Mouse (Mus musculus) left cerebral cortex, adult 2 months (tissue): ENCODE measurements at regions not wholly inside any gene's neighbourhood (a gene's known extent, or its start where the extent isn't known, plus 50 kb on each side); places are given as distances from the start of the nearest gene placed in this dataset.

Source experiments
- DNase-seq, 2 experiments: peaks; one replicate each; pipeline ENCODE4 v3.0.0; 2021 to 2022; ENCODE audit warnings: low spot score in 2 of 2, mixed read lengths in 1 of 2; ENCODE audit errors: extremely low spot score in 1 of 2
- H3K27ac ChIP-seq: fragments of 200-600 bp; 2 replicates; pipeline ENCODE4 v1.8.1; 2022
- H3K4me3 ChIP-seq: fragments of 200-600 bp; 2 replicates; pipeline ENCODE4 v1.8.1; 2022
- CTCF ChIP-seq: fragments of 200-600 bp; IDR thresholded peaks from 2 replicates; pipeline ENCODE4 v1.8.1; 2022; ENCODE audit warnings: antibody characterized with exemption, mild to moderate bottlenecking, moderate library complexity
- intact Hi-C: fragments of 180-260 bp; cut with DNase I; formaldehyde crosslinking; loops from one replicate; pipeline ENCODE4 v1.15.1; 2025

DNA sequence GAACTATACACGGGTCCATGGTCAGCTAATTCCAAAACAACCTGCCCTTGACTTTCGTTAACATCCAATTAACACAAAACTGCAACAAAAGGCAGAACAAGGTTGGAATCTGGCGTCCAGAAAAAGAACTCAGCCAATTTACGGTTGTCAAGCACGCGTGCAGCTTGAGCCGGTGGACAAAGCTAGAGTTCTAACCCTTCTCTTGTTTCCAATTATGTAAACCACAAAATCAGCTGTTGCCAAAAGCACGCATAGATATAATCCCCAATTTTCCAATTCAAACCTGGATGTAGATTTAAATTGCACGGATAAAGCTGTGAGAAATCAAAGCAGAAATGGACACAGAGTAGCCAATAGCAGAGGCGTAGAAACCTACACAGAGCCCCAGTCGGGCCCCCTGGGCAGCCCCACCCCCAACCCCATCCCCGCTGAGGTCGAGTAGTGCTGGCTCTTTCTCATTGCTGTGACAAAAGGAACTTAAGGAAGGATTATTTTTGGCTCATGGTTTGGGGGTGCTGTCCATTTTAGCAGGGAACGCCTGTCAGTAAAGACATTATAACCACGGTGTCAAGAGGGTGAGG is 149.0 kb upstream of the Jarid2 start:
- H3K4me3 ChIP-seq: no peak overlapping the region
- TF ChIP-seq CTCF: no peak
- intact Hi-C loops: no loop called here
- no peak overlapping the region for H3K27ac ChIP-seq
- no peak for DNase-seq

DNA sequence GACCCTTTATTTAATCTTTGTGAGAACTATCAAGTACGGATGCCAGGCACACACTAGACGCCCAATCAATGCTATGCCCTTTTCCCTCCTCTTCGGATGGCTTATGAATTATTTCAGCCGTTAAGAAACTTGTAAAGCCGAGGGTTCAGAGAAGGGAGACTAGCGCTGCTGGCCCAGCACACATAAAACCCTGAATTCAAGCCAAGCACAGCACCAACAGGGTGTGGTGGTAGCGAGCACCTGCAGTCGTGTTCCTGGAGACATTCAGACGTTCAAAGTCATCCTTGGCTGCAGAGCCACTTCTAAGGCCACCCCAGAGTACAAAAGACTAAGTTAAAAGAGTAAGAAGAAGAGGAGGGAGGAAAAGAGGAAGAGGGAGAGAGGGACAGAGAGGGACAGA is 148.5 kb upstream of the Jarid2 start:
- Histone ChIP-seq H3K27ac (no peak overlapping the region), H3K4me3 (no peak overlapping the region)
- TF ChIP-seq CTCF: no peak
- intact Hi-C loops: no loop called here
- DNase-seq: no peak

DNA sequence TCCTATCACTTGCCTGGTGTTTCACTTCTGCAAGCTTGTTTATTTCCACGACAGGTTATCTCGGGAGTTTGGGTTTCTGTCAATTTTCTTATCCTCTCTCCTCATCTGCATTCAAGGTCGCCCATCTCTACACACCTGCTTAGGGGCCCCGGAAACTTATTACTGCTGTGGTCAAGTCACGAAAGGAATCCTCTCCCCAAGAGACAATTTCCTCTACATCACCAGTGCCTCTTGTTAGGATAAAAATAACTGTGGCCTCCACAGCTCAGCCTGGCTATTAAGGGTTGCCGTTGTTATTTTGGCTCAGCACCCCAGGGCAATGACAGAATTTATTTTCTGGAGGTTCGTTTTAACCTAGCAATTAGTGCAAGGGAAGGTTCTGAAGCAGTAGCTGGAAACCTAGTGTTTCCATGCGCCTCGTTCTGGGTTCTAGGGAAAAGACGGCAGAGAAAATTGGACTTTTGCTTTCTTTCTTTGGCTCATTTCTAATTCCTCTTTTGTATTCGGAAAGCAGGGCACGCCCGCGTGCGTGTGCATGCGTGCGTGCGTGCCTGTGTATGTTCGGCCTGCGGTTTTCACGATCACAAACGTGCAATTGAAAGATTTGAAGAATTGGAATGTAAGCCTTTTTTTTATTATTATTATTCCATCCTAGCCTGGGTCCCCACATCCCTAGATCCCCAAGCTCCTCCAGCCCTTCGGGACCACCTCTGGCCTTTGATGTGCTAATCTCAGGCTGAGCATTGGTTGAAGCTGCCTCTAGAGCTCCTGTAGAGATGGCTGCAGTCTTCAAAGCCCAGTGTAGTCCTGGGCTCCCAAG is 147.1 kb upstream of the Jarid2 start:
- intact Hi-C loops: no loop called here
- Histone ChIP-seq H3K4me3 (no peak overlapping the region), H3K27ac (no peak overlapping the region)
- DNase-seq: no peak
- no peak for TF ChIP-seq CTCF

DNA sequence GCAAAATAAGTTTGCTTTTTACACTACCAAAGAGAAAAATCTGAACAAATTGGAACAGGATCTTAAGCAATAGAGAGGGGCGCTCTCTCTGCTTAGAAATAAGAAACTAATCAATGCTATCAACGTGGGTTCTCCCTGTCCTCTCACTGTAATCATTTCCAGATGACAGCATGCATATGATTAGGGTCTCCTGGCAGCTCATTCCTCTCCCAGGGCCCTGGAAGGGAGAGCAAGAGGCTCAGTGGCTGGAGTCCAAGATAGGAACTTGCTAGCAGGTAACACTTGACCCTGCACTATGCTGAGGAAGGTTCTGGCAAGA is 146.5 kb upstream of the Jarid2 start:
- intact Hi-C loops: no loop called here
- TF ChIP-seq CTCF: no peak
- H3K4me3 ChIP-seq: no peak overlapping the region
- H3K27ac ChIP-seq: no peak overlapping the region
- DNase-seq: no peak

DNA sequence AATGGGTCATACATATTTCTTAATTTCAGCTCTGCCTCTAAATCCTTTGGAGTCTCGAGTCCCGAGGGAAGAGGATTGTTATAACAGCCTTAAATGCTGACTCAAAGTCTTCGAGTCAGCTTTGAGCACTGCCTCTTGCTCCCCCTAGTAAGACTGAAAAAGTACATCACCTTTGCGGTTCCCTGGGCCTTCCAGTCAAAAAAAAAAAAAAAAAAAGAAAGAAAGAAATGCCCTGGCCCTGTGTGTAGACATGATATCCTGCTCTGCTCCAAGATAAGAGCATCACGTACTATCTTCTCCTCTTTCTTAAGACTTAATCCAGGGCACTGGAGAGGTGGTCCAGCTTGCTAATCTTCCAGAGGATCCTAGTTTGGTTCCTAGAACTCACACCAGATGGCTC is 145.7 kb upstream of the Jarid2 start:
- no peak for DNase-seq
- intact Hi-C loops: no loop called here
- TF ChIP-seq CTCF: no peak
- Histone ChIP-seq H3K27ac (no peak overlapping the region), H3K4me3 (no peak overlapping the region)

DNA sequence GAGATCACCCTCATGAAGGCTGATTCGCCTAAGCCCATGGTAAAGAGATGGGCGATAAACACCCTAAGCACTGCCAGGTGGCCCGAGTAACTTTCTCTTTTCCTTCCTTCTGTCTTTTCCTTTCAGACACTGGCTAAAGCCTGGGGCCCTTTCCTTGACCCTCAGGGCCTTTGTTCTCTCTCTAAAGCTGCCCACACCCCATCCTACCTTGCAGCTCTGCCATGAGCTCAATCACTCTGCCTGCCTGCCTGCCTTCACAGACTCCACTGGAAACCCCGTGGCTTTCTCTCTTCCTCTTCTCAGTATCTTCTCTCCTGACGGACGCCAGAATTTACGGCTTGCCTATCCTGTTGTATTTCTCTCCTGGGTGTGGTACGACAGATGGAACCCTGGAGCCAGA is 145.1 kb upstream of the Jarid2 start:
- Histone ChIP-seq H3K27ac (no peak overlapping the region), H3K4me3 (no peak overlapping the region)
- intact Hi-C loops: no loop called here
- no peak for DNase-seq
- no peak for TF ChIP-seq CTCF

DNA sequence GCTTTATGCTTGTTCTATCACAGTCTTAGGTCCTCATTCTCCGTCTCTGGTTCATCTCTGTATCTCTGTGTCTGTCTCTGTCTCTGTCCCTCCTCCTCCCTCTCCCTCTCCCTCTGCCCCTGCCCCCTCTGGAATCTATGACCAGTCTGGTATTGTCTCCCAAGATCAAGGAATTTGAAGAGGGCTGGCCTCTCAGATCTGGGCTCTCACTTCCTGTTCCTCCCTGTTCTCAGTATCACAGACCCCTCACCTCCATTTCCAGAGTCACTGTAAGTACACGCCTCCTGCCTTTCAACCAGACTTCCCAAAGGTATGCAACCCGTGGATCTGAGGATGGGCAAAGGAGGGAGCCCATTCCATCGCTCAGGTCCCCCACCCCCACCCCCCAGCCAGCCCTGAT is 144.7 kb upstream of the Jarid2 start:
- no peak overlapping the region for H3K27ac ChIP-seq
- intact Hi-C loops: no loop called here
- TF ChIP-seq CTCF: no peak

DNA sequence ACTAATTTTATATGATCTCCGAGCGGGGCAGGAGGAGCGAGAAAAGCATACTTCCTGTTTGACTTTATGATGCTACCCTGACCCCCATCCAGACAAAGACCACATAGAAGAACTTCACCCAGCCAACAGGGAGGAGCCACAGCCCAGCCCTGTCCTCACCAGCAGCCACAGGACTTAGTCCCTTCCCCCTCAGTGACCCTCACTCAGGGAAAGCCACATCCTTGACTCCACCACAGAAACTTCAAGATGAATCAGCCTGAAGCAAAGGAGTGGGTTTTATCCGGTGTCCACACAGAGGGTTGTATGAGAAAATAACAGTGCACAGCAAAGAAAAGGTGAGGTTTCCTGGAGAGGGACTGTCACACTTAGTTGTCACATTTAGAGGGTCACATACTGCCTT is 141.4 kb upstream of the Jarid2 start:
- intact Hi-C loops: no loop called here
- DNase-seq: no peak
- TF ChIP-seq CTCF: no peak
- Histone ChIP-seq H3K27ac (no peak overlapping the region), H3K4me3 (no peak overlapping the region)

More for the DNA sequence above, 144.7 kb upstream of the Jarid2 start:
- no peak for DNase-seq
- no peak overlapping the region for H3K4me3 ChIP-seq

DNA sequence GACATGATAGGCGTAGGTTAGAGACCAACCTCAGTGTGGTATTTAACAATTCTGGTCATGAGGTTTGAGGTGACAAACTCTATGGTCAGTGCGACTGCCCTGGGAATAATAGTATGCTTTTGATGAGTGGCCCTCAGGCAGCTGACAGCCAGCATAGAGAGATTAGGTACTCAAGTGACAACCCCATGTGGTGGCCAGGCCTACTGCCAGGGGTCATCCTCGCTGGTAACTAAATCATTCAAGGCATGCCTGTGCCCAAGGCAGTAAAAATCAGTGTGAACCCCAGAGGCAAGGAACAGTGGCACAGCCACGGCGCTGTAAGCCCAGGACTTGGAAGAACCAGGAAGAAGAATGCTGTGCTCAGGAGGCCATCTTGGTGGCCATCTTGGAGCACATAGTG is 134.6 kb upstream of the Jarid2 start:
- Histone ChIP-seq H3K27ac (no peak overlapping the region), H3K4me3 (no peak overlapping the region)
- no peak for DNase-seq
- intact Hi-C loops: no loop called here
- TF ChIP-seq CTCF: no peak

DNA sequence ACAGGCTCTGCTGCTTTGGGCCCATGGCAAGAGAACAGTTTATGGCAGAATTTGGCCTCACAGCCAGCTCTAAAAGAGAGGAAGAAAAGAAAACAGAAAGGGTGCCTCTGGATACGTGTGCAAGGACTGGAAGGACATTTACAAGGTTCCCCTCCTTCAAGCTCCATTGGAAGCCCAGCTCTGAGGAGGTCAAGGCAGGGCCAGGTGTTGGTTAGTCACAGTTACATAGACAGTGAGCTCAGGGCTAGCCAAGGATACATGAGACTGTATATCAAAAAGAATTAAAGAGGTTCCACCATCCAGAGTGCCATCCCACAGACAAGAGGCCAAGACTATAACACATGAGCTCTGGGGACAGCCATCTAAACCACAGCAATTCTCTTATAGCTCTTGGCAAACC is 131.6 kb upstream of the Jarid2 start:
- intact Hi-C loops: no loop called here
- no peak for TF ChIP-seq CTCF
- H3K4me3 ChIP-seq: no peak overlapping the region
- DNase-seq: no peak
- H3K27ac ChIP-seq: no peak overlapping the region

DNA sequence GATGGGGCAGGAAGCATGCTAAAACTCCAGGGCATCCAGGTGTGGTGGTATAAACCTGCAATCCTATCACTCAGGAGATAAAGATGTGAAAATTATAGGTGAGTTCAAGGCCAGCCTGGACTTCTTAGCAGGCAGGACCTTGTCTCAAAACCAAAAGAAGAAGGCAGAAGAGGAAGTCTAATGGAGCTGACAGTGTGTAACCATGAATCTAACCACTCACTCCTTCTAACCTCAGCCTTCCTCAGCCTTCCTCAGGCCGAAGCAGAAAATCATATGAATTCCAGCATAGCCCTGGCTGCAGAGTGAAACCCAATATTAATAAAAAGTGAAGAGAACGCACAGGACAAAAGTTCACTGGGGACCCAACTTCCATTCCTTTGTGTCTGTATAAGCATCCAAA is 128.2 kb upstream of the Jarid2 start:
- no peak for TF ChIP-seq CTCF
- Histone ChIP-seq H3K27ac (no peak overlapping the region), H3K4me3 (no peak overlapping the region)
- DNase-seq: no peak
- intact Hi-C loops: no loop called here

DNA sequence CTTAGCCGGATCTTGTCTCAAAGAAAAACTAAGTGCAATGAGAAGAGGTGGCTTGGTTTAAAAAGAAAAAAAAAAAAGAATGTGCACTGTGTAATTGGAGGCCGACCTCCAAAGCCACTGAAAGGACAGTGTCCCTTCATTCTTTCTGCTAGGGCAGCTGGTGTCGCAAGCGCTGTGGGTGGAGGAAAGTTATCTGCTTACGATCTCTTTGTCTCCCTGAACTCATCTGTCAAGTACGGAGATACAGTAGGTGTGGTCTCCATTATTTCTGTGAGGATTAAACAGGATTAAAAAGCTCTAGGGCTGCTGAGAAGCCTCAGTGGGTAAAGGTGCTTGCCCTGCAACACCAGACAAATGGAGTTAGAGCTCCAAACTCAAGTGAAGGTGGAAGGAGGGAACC is 126.6 kb upstream of the Jarid2 start:
- Histone ChIP-seq H3K27ac (no peak overlapping the region), H3K4me3 (no peak overlapping the region)
- intact Hi-C loops: no loop called here
- TF ChIP-seq CTCF: no peak
- DNase-seq: no peak
